Mouse (Mus musculus): Measurements from ENCODE around the gene Wnt5b.
"Not testable (repeated sequence)": the region's sequence is repeated elsewhere in the genome, so short reads cannot be mapped to it uniquely, and the experiment has no call there.

GRCm38 (mm10) chr6:119481741-119482390 lies 62.3 kb downstream of the Wnt5b start:
- TF ChIP-seq CTCF, POLR2A (IDR thresholded peaks at IDR 0.05; ENCODE audit: extremely low read depth, insufficient read depth, low read length): not testable (repeated sequence)
